Mouse (Mus musculus) kidney, postnatal 36 days (tissue): ENCODE results near the gene Elp6.
"Not testable (repeated sequence)": the region's sequence is repeated elsewhere in the genome, so short reads cannot be mapped to it uniquely, and the experiment has no call there.

Experiments used
- DNase-seq, 2 experiments: peaks; one replicate each; pipeline ENCODE4 v3.0.0; 2021 to 2022; ENCODE audit warnings: mixed read lengths in 2 of 2

Elp6 gene

DNA sequence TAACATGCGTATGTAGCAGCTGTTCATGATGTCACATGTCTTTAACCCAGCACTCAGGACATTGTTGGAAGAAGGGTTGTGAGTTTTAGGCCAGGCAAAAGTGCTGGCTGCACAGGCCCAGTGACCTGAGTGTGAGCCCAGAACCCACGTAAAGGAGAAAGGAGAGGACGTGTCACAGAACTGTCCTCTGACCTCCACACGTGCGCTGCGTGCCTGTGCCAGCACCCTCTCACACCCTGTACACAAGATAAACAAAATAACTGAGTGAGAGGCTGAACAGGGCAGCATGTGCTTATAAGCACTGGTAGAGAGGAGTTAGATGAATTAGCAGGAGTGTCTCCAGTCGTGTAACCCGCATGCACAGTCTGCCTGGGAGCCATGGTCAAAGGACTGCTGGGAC is 11.5 kb downstream of the Elp6 start:
- DNase-seq = peak in 1 of 2 experiments; percentile 17

DNA sequence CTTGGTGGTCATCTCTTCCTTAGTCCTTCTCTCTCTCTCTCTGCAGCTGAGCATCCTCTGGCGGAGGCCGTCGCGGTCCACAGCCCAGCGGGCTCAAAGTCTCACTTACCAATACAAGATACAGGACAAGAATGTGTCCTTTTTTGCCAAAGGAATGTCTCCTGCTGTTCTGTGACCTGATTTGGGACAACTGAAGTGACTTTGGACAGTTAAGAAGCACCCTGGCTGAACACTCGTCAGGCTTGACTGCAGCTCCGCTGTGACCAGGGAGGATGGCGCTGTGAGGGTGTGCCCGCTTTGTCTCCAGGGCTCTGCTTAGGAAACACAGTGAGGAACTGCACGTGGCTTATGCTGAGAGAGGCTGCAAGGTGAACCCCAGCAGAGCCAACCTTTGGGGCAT is 15.8 kb downstream of the Elp6 start:
- DNase-seq = peak; percentile 43 to 60

DNA sequence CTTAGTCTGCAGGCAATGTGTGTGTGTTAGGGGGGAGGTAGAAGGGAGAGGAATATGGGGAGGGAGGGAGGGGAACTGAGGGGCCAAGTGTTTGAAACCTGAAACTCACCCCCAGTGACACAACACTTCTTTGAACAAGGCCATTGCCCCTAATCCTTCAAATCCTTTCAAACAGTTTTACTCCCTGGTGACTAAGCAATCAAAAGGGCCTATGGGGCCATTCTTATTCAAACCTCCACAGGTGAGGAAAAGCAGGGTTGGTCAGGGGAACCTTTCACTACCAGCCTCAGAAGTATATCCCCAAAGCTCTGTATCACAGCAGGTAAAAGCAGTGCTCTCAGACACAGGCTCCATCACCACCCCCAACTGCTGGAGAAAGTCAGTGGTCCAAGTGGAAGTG is 18.0 kb downstream of the Elp6 start:
- DNase-seq = no peak

DNA sequence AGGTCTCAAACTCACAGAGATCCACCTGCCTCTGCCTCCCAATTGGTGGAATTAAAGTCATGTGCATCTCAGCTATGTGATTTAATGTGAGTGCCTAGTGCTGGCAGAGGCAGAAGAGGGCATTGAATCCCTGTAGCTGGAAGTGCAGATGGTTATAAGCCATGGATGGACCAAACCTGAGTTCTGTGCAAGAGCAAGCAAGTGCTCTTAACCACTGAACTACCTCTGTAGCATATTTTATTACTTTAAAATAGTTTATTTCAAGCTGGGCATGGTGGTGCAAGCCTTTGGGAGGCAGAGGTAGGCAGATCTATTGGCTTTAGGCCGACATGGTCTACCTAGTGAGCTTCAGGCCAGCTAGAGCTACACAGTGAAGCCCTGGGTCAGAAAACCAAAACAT is 19.2 kb downstream of the Elp6 start:
- no peak for DNase-seq

DNA sequence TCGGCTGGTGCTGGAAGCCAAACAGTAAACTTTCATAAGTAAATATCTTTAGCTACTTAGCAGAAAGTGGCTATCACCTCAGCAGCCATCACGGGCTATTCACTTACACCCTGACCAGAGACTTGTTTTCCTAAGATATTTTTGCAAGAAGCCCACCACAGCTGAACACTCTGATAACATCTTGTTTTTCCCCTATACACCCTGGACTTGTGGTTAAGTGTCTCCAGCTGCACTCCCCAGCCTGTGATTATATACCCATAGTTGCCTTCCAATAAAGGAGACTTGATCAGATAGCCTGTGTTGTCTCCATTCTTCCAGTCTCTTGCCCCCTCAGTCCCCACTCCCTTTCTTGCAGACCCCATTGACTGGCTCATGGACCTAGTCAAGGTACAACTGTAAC is 23.2 kb downstream of the Elp6 start:
- DNase-seq = no peak

DNA sequence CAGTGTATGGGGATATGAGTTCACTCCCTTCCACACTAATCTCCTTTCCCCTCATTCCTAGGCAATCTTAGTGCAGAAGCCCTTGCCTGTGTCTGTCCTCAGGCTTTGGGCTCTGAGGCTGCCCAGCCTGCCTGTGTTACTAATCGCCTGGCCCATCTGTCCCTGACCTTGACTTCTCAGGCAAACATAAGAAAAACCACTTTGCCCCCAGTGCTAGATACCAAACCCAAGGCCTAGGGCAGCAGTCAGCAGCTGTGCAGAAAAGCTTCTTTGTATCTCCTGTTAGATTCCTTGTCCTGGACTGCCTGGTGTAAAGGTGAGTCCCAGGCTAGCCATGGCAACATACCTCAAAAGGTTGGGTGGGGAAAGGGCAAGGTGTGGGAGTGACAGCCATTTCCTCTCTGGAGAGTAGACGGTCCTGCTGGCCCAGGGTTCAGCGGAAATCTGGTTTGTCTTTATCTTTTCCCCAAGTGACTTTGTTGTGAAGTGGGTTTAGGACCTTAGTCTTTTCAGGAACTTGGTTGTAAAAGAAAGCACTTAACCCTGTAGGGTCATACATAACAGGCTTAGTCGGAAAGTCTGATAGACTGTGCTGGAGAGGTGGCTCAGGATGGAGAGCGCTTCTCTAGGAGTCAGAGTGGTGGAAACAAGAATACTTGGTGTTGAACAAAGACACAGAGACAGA is 24.1 kb downstream of the Elp6 start:
- DNase-seq = no peak

DNA sequence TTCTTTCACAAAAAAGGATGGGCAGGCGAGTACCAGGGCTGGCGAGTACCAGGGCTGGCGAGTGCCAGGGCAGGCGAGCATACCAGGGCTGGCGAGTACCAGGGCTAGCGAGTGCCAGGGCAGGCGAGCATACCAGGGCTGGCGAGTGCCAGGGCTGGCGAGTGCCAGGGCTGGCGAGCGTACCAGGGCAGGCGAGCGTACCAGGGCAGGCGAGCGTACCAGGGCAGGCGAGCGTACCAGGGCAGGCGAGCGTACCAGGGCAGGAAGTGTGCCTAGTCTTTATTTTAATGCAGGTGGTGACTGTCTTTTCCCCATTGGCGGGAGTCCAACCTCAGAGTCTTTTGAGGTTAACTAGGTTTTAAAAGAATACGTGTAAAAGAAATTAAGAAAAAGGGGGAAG is 24.7 kb downstream of the Elp6 start:
- peak; percentile 24 to 43 for DNase-seq

DNA sequence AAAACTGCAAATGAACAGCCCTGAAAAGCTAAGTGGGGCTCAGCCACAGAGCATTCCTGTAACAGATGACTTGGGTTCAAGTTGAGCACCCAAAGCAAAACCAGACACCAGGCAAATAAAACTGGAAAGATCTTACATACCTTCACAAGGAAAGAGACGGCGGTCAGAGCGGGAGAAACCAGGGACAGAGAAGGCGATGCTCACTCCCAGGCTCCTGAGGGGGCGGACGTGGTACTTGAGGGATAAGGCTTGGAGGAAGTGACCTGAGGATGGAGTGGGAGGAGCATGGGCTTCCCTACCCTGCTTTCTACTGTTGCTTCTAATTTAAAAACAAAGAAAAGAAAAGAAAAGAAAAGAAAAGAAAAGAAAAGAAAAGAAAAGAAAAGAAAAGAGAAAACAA is 25.4 kb downstream of the Elp6 start:
- DNase-seq = no peak

DNA sequence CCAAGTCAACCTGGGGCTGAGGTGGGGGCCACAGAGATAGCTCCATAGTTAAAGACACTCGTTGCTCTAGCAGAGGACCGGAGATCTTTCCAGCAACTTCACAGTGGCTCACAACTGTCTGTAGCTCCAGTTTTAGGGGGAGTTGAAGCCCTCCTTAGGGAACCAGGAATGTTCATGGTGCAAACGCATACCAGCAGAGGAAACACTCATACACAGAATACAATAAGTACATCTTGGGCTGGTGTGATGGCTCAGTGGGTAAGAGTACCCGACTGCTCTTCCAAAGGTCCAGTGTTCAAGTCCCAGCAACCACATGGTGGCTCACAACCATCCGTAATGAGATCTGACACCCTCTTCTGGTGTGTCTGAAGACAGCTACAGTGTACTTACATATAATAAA is 25.9 kb downstream of the Elp6 start:
- not testable (repeated sequence) for DNase-seq

DNA sequence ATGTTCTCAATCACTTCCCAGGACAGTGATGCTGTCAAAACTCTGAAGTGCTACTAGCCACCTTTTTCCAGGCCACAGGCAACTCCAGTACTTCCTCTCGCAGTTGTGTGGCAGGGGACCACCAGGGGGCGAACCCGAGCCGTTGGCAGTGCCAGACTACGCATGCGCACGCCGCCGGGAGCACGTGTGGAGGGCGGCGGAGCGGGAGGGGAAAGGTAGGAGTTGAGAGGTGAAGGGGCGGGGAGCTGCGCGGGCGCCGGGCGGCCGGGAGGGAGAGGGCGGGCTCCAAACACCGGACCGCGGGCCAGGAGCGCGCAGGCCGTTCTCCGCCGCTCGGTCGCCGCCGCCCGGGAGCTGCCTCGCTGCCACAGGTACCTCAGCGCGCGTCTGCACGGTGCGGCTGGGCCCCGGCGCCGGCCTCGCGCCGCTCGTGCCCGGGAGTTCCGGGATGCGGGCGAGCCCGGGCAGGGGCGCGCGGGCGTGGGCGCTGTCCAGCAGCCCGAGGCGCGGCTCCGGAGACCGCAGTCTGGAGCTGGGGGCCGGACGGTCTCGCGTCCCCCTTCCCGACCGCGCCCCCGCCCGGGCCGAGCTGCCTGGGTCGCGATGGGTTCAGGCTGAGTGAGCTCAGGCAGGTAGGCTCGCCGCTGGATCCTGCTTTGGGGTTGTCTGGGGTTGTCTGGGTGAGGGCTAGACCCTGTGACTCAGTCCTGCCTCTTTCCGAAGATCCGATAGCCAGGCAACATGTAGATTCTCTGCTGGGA is 28.3 kb downstream of the Elp6 start, which contains the start of gene Scap:
Gene Scap (plus strand): TSS at position 154 of the 761 bp plus-strand sequence.
- DNase-seq = peak; percentile 95 to 99

DNA sequence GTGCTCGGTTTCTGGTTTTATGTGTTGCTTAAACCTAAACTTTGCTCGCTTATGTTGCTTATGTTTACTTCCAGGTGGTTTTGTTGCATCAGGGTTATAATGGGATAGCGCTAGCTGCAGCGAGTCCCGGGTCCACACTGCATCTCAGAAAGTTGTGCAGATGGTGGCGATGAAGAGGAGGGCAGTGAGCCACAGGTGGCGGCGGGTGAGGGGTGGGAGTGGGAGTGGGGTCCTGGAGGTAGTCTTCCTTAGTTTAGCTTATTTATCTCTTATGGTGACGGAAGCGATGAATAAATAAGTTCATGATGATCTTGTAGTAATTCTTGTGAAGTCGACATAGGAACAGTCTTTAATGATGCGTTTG is 28.9 kb downstream of the Elp6 start:
- no peak for DNase-seq

DNA sequence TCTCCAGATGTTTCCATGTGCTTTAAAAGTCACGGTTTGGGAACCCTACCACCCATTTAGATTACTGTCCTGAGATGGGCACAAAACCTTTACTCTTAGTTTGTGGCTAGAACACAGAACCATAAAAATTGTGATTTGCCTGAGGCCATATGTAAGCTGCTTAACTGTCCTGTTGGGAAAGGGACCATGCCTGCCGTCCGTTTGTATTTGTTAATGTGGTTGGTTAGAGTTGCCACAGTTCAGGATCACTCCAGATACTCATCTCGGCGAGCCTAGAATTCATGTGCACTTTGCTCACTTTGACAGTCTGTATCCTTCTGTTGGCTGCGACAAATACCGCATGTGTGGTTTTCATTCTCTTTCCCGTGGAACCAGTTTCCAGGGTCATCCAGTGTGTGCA is 29.9 kb downstream of the Elp6 start:
- no peak for DNase-seq

DNA sequence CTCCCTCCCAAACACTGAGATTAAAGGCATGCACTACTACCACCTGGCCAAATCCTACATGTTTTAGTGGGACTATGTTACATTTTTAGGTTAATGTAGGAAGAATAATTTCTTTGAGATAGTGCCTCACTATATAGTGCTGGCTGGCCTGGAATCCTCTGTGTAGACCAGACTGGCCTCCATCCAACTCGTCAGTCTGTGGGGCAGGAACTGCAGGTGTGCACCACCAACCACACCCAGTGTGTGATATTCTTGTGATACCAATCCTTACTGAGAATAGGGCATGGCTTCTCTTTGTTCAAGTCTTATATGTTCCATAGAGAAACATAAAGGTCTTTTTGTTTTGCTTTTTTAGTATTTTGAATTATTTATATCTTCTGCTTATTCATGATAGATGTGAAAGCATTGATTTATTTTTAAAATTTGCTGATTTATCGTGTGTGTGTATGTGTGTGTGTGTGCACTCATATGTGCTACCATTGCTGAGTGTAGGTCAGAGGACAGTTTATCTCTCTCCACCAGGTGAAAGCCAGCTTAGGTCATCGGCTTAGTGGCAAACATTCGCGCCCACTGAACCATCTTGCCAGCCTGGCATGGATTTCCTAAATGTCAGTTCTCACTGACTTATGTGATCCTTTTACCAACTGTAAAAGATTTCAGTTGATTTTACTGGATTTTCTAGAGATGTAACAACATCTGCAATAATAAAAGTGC is 35.2 kb downstream of the Elp6 start:
- DNase-seq = no peak

DNA sequence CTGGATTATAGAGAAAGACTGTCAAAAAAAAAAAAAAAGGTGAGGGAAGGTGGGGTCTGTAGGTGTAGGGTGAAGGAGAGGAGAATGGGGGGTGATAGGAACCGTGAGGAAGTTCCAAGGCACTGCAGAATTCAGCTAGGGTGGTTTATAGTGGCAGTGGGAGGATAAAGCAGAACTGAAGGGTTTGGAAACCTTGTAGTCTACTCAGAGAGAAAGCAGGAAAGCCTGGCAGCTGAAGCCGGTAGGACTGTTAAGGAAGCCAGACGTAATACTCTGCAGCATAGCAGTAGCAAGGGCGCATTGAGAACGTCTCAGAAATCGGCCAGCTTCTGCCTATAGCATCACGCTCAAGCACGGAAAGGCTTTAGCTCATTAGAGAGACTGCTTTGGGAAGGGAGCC is 37.0 kb downstream of the Elp6 start:
- no peak for DNase-seq

DNA sequence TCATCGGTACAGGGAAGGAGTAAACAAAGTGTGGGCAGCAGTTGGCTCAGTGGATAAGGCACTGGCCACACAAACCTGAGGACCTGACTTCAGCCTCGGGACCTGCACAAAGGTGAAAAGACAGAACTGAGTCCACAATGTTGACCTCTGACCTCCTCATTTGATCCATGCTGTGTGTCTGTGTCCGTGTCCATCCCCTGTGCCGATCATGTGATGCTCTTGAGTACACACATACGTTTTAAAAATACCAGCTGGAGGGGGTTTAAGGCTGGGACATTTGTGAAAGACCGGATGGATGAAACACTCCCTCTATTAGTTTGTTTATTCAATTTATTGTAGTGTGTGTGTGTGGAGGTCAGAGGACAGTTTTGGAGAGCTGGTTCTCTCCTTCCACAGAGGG is 38.8 kb downstream of the Elp6 start:
- DNase-seq = peak in 1 of 2 experiments; percentile 24

DNA sequence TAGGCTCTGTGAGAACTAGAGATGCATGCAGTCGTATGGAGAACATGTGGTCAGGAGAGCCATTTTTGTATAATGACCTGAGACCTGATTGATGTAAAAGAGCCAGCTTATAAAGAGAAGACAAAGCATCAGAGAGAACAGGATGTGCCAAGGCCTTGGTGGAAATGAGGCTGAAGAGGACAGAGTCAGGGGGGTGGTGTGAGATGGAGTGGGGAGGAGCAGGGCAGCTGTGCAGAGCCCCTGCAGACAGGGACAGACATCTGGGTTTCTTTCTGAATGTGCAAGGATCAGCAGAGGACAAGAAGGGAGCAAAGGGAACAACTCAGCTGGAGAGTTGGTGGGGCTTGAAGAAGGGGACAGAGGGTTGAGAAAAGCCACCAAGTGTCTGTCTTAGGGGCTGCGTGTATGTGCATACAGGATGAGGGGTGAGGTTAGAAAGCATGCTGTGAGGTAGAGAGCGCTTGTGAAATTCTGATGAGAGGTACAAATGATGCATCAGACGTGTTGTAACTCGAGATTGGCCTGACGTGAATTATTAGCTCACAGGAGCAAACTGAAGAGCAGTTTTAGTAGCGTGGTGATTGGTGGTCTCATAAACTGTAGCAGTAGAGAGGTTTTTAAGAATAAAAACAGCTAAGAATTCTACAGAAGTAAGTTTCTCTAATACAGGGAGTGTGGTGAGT is 40.2 kb downstream of the Elp6 start:
- DNase-seq = no peak

DNA sequence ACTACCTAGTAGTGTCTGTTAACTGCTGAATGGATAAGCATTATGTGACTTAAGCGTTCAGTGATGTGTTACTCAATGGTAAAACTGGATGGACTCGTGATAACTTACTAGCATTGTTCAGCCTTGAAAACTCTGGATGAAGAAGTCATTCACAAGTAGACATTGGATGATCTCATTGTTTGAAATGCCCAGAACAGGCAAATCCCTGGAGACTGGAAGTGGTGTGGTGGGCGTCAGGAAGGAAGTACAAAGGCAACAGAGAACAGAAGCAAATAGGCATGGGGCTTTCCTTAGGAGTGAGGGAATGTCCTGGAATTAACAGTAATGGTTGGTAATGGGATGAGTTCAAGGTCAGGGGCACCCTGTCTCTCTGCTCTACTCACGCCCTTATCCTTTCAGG is 43.9 kb downstream of the Elp6 start:
- no peak for DNase-seq

DNA sequence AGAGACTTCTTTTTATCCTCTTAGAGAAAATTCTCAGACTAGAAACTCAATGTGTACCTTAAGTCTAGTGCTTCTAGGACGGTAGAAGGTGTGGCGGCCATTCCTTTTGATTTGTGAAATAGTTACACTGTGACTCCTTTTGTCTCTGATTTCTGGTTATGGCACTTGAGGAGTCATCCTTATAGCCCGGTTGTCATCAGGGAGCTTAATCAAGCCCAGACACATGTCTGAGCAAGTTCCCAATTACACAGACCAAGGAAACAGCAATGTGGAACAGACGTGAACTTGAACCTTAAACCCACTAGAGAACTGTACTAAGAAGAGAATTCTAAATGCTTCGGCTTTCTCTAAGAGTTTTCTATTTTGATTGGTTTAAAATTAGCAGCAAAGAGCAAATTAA is 45.2 kb downstream of the Elp6 start:
- no peak for DNase-seq

DNA sequence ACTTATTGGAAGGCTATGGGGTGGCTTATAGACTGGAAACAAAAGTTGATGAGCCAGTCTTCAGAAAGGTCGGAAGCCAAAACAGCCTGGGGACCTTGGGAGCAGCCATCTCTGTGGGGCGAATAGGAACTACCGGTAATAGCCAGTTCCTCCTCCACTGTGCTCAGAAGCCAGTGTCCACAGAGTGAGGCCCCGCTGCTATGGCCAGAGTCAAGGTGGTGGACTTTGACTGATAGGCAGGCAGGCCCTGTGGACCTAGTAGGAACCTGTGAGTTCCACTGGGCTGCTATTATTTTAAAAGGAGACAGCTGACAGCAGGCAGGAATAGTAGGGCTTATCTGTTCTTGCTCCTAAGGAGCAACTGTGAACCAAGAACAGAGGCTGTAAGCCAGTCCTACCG is 45.6 kb downstream of the Elp6 start:
- DNase-seq = peak; percentile 62 to 66

DNA sequence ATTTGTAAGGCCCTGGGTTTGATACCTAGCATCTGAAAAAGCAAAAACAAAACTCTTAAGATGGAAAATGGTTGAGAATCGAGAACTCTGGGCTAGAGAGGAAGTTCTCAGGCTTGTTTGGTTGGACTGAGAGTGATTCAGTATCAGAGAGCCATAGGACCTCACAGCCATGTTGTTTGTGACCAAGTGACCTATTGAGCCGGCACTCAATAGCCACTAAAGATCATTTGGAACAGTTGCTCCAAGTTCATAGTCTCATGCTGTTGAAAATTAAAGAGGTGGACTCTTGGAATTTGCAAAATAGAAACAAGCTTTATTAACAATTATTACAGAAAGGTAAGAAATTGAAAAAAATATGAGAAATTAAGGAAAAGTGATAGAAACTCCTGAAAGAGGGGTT is 46.4 kb downstream of the Elp6 start:
- no peak for DNase-seq

DNA sequence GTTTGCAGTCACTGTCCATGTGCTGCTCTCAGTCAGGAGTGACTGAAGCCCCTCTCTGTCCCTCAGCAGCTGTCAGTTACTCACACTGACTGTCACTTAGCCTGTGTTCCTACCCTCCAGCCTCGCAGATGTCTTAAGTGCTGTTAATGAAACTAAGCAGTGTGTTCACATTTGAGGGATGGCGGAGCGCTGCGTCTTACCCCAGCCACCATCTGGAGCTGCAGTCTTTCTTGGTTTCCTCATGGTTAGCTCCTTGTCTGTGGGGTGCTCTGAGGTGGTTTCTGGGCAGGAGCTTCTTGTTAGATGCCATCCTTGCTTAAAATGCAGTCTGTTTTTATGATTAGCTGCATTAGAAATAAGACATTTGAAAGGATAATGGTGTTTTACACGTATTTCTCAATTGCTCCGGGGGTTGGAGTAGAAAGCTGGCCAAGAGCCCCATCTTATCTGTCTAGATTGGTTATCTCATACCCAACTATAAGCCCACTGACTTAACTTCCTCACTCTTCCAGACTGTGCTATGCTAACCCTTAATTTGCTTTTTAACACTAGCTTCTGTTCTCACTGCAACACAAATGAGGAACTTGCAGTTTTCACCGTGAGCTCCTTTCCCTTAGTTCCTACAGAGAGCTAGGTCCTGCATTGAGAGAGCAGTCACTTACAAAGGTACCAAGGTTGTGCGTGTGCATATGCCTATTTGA is 47.1 kb downstream of the Elp6 start:
- DNase-seq = no peak

DNA sequence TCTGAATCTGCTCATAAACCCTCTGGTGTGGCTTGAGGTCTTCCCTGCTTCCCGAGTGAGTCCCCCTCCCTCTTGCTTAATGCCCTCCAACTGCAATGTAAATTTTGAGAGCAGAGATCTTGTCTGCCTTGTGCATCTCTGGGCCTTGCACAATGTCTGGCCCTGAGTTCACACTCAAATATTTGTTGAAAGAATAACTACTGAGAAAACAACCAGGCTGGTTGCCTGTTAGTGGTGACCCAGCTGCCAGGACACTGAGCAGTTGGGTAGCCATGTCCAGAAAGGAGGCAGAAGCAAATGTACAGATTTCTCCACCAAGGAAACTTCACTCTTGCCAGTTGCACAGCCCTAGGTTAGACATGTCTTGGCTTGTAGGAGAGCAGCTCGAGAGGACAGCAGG is 53.4 kb downstream of the Elp6 start:
- DNase-seq = no peak

DNA sequence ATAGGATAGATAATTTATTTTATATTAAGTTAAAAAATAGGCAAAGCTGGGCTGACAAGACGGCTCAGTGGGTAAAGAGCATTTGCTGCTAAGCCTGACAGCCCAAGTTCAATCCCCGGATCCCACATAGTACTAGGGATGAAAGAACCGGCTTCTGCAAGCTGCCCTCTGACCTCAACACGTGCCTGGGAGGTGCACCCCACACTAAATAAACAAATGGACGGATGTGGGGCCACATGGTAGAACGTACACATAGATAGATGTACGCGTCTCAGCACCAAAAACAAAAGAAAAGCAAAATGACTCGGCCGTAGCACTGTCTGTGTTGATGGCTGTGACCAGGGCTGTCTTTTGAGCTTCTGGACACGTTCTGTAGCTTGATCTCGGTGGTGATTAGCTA is 56.3 kb downstream of the Elp6 start:
- no peak for DNase-seq
